8 mouse cellular contexts compared by ENCODE assay signal in genomic region chr10:111389890-111390289, GRCm38 (mm10).
A peak's percentile ranks its signal among the peaks of the same experiment; 100 is the strongest.
DNase-seq lines count a peak whose midpoint lies in the region; ATAC-seq and TF ChIP-seq lines count a peak whose summit lies in the region.

No protein-coding gene starts in this region.

- peak; percentile 61 for DNase-seq in MEL (ENCODE audit: low read depth, low spot score)
- peak; percentile 46 to 62 for DNase-seq in adrenal gland, postnatal 4 days (ENCODE audit: low spot score in 2 of 2)
- DNase-seq in forelimb bud, embryonic 11.5 days (ENCODE audit: low read depth, low spot score): peak; percentile 83
- peak; percentile 79 to 85 for DNase-seq in heart, postnatal 14 days
- peak; percentile 59 to 69 for DNase-seq in layer of hippocampus, postnatal 10 days (ENCODE audit: low spot score in 2 of 2)
- peak; percentile 96 for DNase-seq in lung, postnatal 0 days (ENCODE audit: low spot score)
- peak; percentile 88 to 91 for DNase-seq in right cerebral cortex, postnatal 36 days (ENCODE audit: low spot score in 2 of 2)
- DNase-seq in thymus, postnatal 10 days (ENCODE audit: low spot score in 2 of 2): no peak

- intact Hi-C loops in heart, postnatal 14 days (cut with DNase I): no loop called here

- H3K79me2 ChIP-seq in MEL (ENCODE audit: control insufficient read depth, insufficient read depth, low read length, poor library complexity): no peaks in the 10 kb centered on the region

- H3K27me3 ChIP-seq in MEL (ENCODE audit: control insufficient read depth in 1 of 2, insufficient read depth in 2 of 2, low read length in 2 of 2): no peaks in the 10 kb centered on the region
- no peaks in the 10 kb centered on the region for H3K27me3 ChIP-seq in lung, postnatal 0 days (replicated peaks; ENCODE audit: insufficient read depth, low read length)

- ATAC-seq in lung, postnatal 0 days: peak; percentile 93

- H3K4me2 ChIP-seq in lung, postnatal 0 days (replicated peaks; ENCODE audit: low read depth, low read length): peak overlapping the region; percentile 31

- TF ChIP-seq EP300 in MEL (IDR thresholded peaks at IDR 0.05; ENCODE audit: low read depth in 1 of 2, low read length in 2 of 2): peak in 1 of 2 experiments; percentile 14; a peak in 1 of 4 replicates
- peak; percentile 85 for TF ChIP-seq EP300 in lung, postnatal 0 days (IDR thresholded peaks at IDR 0.05)

- TF ChIP-seq RAD21 in MEL (IDR thresholded peaks at IDR 0.05; ENCODE audit: low read depth, low read length): no peak

- no peak for TF ChIP-seq POLR2A in MEL (IDR thresholded peaks at IDR 0.05; ENCODE audit: control insufficient read depth in 1 of 2, insufficient read depth in 1 of 2, low read depth in 1 of 2, low read length in 2 of 2, poor library complexity in 1 of 2)

- peaks cover 0 to 5% of the 10 kb centered on the region in 2 experiments; a peak in 2 of 4 replicates for H3K36me3 ChIP-seq in MEL (ENCODE audit: control insufficient read depth in 1 of 2, insufficient read depth in 2 of 2, low read length in 2 of 2)
- H3K36me3 ChIP-seq in lung, postnatal 0 days (ENCODE audit: insufficient read depth, low read length): no peaks in the 10 kb centered on the region

- no peaks in the 10 kb centered on the region for H3K9me3 ChIP-seq in MEL (replicated peaks; ENCODE audit: insufficient read depth, low read length)
- no peaks in the 10 kb centered on the region for H3K9me3 ChIP-seq in lung, postnatal 0 days (ENCODE audit: low read length)

- no peak for TF ChIP-seq CTCF in MEL (IDR thresholded peaks at IDR 0.05 in 2 of 3, conservative IDR thresholded peaks at IDR 0.05 in 1 of 3; ENCODE audit: control insufficient read depth in 1 of 3, insufficient read depth in 1 of 3, low read depth in 2 of 3, low read length in 3 of 3, poor library complexity in 1 of 3, severe bottlenecking in 1 of 3)
- no peak for TF ChIP-seq CTCF in lung, postnatal 0 days (IDR thresholded peaks at IDR 0.05)

- peaks cover 6 to 14% of the 10 kb centered on the region in 2 experiments; a peak in 3 of 4 replicates for H3K4me1 ChIP-seq in MEL (ENCODE audit: control insufficient read depth in 1 of 2, insufficient read depth in 2 of 2, low read length in 2 of 2)
- H3K4me1 ChIP-seq in lung, postnatal 0 days (ENCODE audit: insufficient read depth, low read depth, low read length): peaks cover 5% of the 10 kb centered on the region; the same call in 1 of the 2 replicates

- H3K27ac ChIP-seq in MEL (ENCODE audit: control insufficient read depth, low read depth, low read length): no peak overlapping the region
- H3K27ac ChIP-seq in lung, postnatal 0 days (ENCODE audit: low read length): 0 out of 2 replicates have a peak overlapping the region, but pooled peaks have one; percentile 44

- WGBS in lung, postnatal 0 days: 18% methylated on average over 9 of the region's 9 CpGs

- H3K4me3 ChIP-seq in MEL (ENCODE audit: control insufficient read depth in 1 of 2, insufficient read depth in 1 of 2, low read depth in 2 of 2, low read length in 2 of 2): no peak overlapping the region
- no peak overlapping the region for H3K4me3 ChIP-seq in lung, postnatal 0 days (ENCODE audit: low read depth, low read length)

- no peak overlapping the region for H3K9ac ChIP-seq in MEL (ENCODE audit: control insufficient read depth, low read depth, low read length, poor library complexity, severe bottlenecking)
- H3K9ac ChIP-seq in lung, postnatal 0 days (replicated peaks; ENCODE audit: low read depth): no peak overlapping the region

TF ChIP-seq in MEL, 35 proteins besides CTCF, POLR2A, EP300 and RAD21:
- TF ChIP-seq ETS1 (IDR thresholded peaks at IDR 0.05; ENCODE audit: low read depth, low read length): peak; percentile 42; the same call in 1 of the 2 replicates
- no peak for TF ChIP-seq ELF1 (IDR thresholded peaks at IDR 0.05; ENCODE audit: low read depth, low read length)
- peak; percentile 50; the same call in 1 of the 2 replicates for TF ChIP-seq MYC (IDR thresholded peaks at IDR 0.05; ENCODE audit: low read depth, low read length)

Comparison
In these comparisons a context has a peak if more than half of its experiments do, and no peak if none do; other contexts are left out.
1. DNase-seq: peak in MEL (single experiment), adrenal gland, postnatal 4 days (2 of 2), forelimb bud, embryonic 11.5 days (single experiment), heart, postnatal 14 days (2 of 2), layer of hippocampus, postnatal 10 days (2 of 2), lung, postnatal 0 days (single experiment) and right cerebral cortex, postnatal 36 days (2 of 2); none in thymus, postnatal 10 days (0 of 2).